Mouse (Mus musculus): ENCODE results near the gene Gimap9. TPM values are rescaled to one million over a fixed set of nuclear protein-coding genes. Genes with fewer than 3 reads are reported as not detected.

Gene Gimap9
- polyA plus RNA-seq, 1 experiment from 2014 or later = 3.2 TPM

GRCm38 (mm10) chr6:48697555-48697930 lies 21.6 kb downstream of the Gimap9 start:
- H3K9ac ChIP-seq (ENCODE audit: low read length) = no peak overlapping the region
- no peak overlapping the region for H3K27ac ChIP-seq (replicated peaks)
- ATAC-seq (ENCODE audit: low FRiP score, low TSS enrichment) (no peak), DNase-seq (ENCODE audit: low spot score) (no peak)
- H3K4me3 ChIP-seq (ENCODE audit: low read depth, low read length) = no peak overlapping the region
- TF ChIP-seq EP300 (optimal IDR thresholded peaks at IDR 0.05) (no peak), CTCF (IDR thresholded peaks at IDR 0.05; ENCODE audit: low read depth) (no peak)
- no peaks in the 10 kb centered on the region for H3K27me3 ChIP-seq (ENCODE audit: control insufficient read depth, insufficient read depth, low read length)
- H3K4me2 ChIP-seq (replicated peaks; ENCODE audit: low read depth) = no peak overlapping the region
- H3K9me3 ChIP-seq (ENCODE audit: control insufficient read depth, low read length) = no peaks in the 10 kb centered on the region
- no peaks in the 10 kb centered on the region for H3K36me3 ChIP-seq (ENCODE audit: control insufficient read depth, insufficient read depth, low read length)
- H3K4me1 ChIP-seq (replicated peaks; ENCODE audit: control insufficient read depth, insufficient read depth) = no peaks in the 10 kb centered on the region
- WGBS = 36% methylated on average over 1 of the region's 1 CpGs

- ATAC-seq (ENCODE audit: low FRiP score, low TSS enrichment) (no peak), DNase-seq (ENCODE audit: low spot score) (no peak)
- TF ChIP-seq EP300 (optimal IDR thresholded peaks at IDR 0.05) = no peak
- TF ChIP-seq CTCF (IDR thresholded peaks at IDR 0.05; ENCODE audit: low read depth) = no peak
- WGBS = 70% methylated on average over 7 of the region's 7 CpGs
- Histone ChIP-seq H3K9me3 (ENCODE audit: control insufficient read depth, low read length) (no peaks in the 10 kb centered on the region), H3K4me2 (replicated peaks; ENCODE audit: low read depth) (no peak overlapping the region), H3K4me3 (ENCODE audit: low read depth, low read length) (no peak overlapping the region), H3K9ac (ENCODE audit: low read length) (no peak overlapping the region), H3K4me1 (replicated peaks; ENCODE audit: control insufficient read depth, insufficient read depth) (no peaks in the 10 kb centered on the region), H3K27ac (replicated peaks) (no peak overlapping the region), H3K27me3 (ENCODE audit: control insufficient read depth, insufficient read depth, low read length) (no peaks in the 10 kb centered on the region), H3K36me3 (ENCODE audit: control insufficient read depth, insufficient read depth, low read length) (no peaks in the 10 kb centered on the region)
Measured at GRCm38 (mm10) chr6:48698066-48698856, 22.3 kb downstream of the Gimap9 start.

GRCm38 (mm10) chr6:48698888-48699287 lies 23.0 kb downstream of the Gimap9 start:
- Histone ChIP-seq H3K27me3 (ENCODE audit: control insufficient read depth, insufficient read depth, low read length) (no peaks in the 10 kb centered on the region), H3K4me1 (replicated peaks; ENCODE audit: control insufficient read depth, insufficient read depth) (no peaks in the 10 kb centered on the region), H3K4me3 (ENCODE audit: low read depth, low read length) (no peak overlapping the region), H3K27ac (replicated peaks) (no peak overlapping the region; the same call in 1 of the 2 replicates), H3K36me3 (ENCODE audit: control insufficient read depth, insufficient read depth, low read length) (no peaks in the 10 kb centered on the region), H3K9me3 (ENCODE audit: control insufficient read depth, low read length) (no peaks in the 10 kb centered on the region), H3K4me2 (replicated peaks; ENCODE audit: low read depth) (no peak overlapping the region), H3K9ac (ENCODE audit: low read length) (no peak overlapping the region)
- TF ChIP-seq EP300 (optimal IDR thresholded peaks at IDR 0.05) = no peak
- TF ChIP-seq CTCF (IDR thresholded peaks at IDR 0.05; ENCODE audit: low read depth) = no peak
- 74% methylated on average over 3 of the region's 3 CpGs for WGBS
- no peak for DNase-seq (ENCODE audit: low spot score)
- no peak for ATAC-seq (ENCODE audit: low FRiP score, low TSS enrichment)

- no peak for TF ChIP-seq CTCF (IDR thresholded peaks at IDR 0.05; ENCODE audit: low read depth)
- TF ChIP-seq EP300 (optimal IDR thresholded peaks at IDR 0.05) = peak; percentile 77
- H3K4me2 ChIP-seq (replicated peaks; ENCODE audit: low read depth) = no peak overlapping the region
- no peak for DNase-seq (ENCODE audit: low spot score)
- ATAC-seq (ENCODE audit: low FRiP score, low TSS enrichment) = no peak
- no peak overlapping the region for H3K9ac ChIP-seq (ENCODE audit: low read length)
- H3K36me3 ChIP-seq (ENCODE audit: control insufficient read depth, insufficient read depth, low read length) = no peaks in the 10 kb centered on the region
- no peaks in the 10 kb centered on the region for H3K9me3 ChIP-seq (ENCODE audit: control insufficient read depth, low read length)
- 44% methylated on average over 5 of the region's 5 CpGs for WGBS
- H3K4me1 ChIP-seq (replicated peaks; ENCODE audit: control insufficient read depth, insufficient read depth) = no peaks in the 10 kb centered on the region
- no peak overlapping the region for H3K4me3 ChIP-seq (ENCODE audit: low read depth, low read length)
- H3K27ac ChIP-seq (replicated peaks) = peak overlapping the region; percentile 20; the same call in 1 of the 2 replicates
- no peaks in the 10 kb centered on the region for H3K27me3 ChIP-seq (ENCODE audit: control insufficient read depth, insufficient read depth, low read length)
Measured at GRCm38 (mm10) chr6:48700251-48701075, 24.5 kb downstream of the Gimap9 start.

- no peaks in the 10 kb centered on the region for H3K27me3 ChIP-seq (ENCODE audit: control insufficient read depth, insufficient read depth, low read length)
- 84% methylated on average over 7 of the region's 7 CpGs for WGBS
- TF ChIP-seq CTCF (IDR thresholded peaks at IDR 0.05; ENCODE audit: low read depth) (no peak), EP300 (optimal IDR thresholded peaks at IDR 0.05) (no peak)
- DNase-seq (ENCODE audit: low spot score) (no peak), ATAC-seq (ENCODE audit: low FRiP score, low TSS enrichment) (no peak)
- H3K9ac ChIP-seq (ENCODE audit: low read length) = no peak overlapping the region
- H3K9me3 ChIP-seq (ENCODE audit: control insufficient read depth, low read length) = no peaks in the 10 kb centered on the region
- no peaks in the 10 kb centered on the region for H3K36me3 ChIP-seq (ENCODE audit: control insufficient read depth, insufficient read depth, low read length)
- H3K4me3 ChIP-seq (ENCODE audit: low read depth, low read length) = no peak overlapping the region
- no peaks in the 10 kb centered on the region for H3K4me1 ChIP-seq (replicated peaks; ENCODE audit: control insufficient read depth, insufficient read depth)
- H3K4me2 ChIP-seq (replicated peaks; ENCODE audit: low read depth) = no peak overlapping the region
- no peak overlapping the region for H3K27ac ChIP-seq (replicated peaks)
Measured at GRCm38 (mm10) chr6:48702146-48702545, 26.2 kb downstream of the Gimap9 start.

GRCm38 (mm10) chr6:48702601-48703000 lies 26.7 kb downstream of the Gimap9 start:
- H3K27ac ChIP-seq (replicated peaks) = no peak overlapping the region
- ATAC-seq (ENCODE audit: low FRiP score, low TSS enrichment) = no peak
- TF ChIP-seq CTCF (IDR thresholded peaks at IDR 0.05; ENCODE audit: low read depth) (peak; percentile 52), EP300 (optimal IDR thresholded peaks at IDR 0.05) (no peak)
- no peak overlapping the region for H3K4me3 ChIP-seq (ENCODE audit: low read depth, low read length)
- H3K4me1 ChIP-seq (replicated peaks; ENCODE audit: control insufficient read depth, insufficient read depth) = no peaks in the 10 kb centered on the region
- H3K9ac ChIP-seq (ENCODE audit: low read length) = no peak overlapping the region
- no peaks in the 10 kb centered on the region for H3K36me3 ChIP-seq (ENCODE audit: control insufficient read depth, insufficient read depth, low read length)
- no peaks in the 10 kb centered on the region for H3K27me3 ChIP-seq (ENCODE audit: control insufficient read depth, insufficient read depth, low read length)
- no peak overlapping the region for H3K4me2 ChIP-seq (replicated peaks; ENCODE audit: low read depth)
- 73% methylated on average over 5 of the region's 5 CpGs for WGBS
- H3K9me3 ChIP-seq (ENCODE audit: control insufficient read depth, low read length) = no peaks in the 10 kb centered on the region
- DNase-seq (ENCODE audit: low spot score) = no peak

All from stomach, postnatal 0 days (tissue).